Mouse (Mus musculus): ENCODE results near the gene Bcorl1. TPM values are rescaled to one million over a fixed set of nuclear protein-coding genes. Genes with fewer than 3 reads are reported as not detected.

Gene Bcorl1
- polyA plus RNA-seq, 1 experiment from 2014 or later = 8.1 TPM

GRCm38 (mm10) chrX:48365836-48366577 lies 24.8 kb downstream of the Bcorl1 start:
- ATAC-seq (replicated peaks; ENCODE audit: low FRiP score) = peak; percentile 55; the same call in 1 of the 2 replicates
- no peak overlapping the region for H3K4me3 ChIP-seq (ENCODE audit: low read depth, low read length)
- no peaks in the 10 kb centered on the region for H3K9me3 ChIP-seq (ENCODE audit: control insufficient read depth, low read length)
- no peak overlapping the region for H3K27ac ChIP-seq (ENCODE audit: low read depth, low read length)
- DNase-seq (ENCODE audit: low spot score) = peak; percentile 57
- 37% methylated on average over 15 of the region's 15 CpGs for WGBS
- no peaks in the 10 kb centered on the region; the same call in 1 of the 2 replicates for H3K36me3 ChIP-seq (ENCODE audit: control insufficient read depth, insufficient read depth, low read length)
- no peaks in the 10 kb centered on the region for H3K4me1 ChIP-seq (replicated peaks; ENCODE audit: control insufficient read depth, insufficient read depth, low read length)
- no peak overlapping the region for H3K4me2 ChIP-seq (ENCODE audit: low read depth, low read length, severe bottlenecking)
- no peak overlapping the region for H3K9ac ChIP-seq (ENCODE audit: low read length)
- H3K27me3 ChIP-seq (ENCODE audit: control insufficient read depth, insufficient read depth, low read length) = no peaks in the 10 kb centered on the region

GRCm38 (mm10) chrX:48367841-48368240 lies 26.7 kb downstream of the Bcorl1 start:
- Histone ChIP-seq H3K9me3 (ENCODE audit: control insufficient read depth, low read length) (no peaks in the 10 kb centered on the region), H3K4me1 (replicated peaks; ENCODE audit: control insufficient read depth, insufficient read depth, low read length) (no peaks in the 10 kb centered on the region), H3K36me3 (ENCODE audit: control insufficient read depth, insufficient read depth, low read length) (no peaks in the 10 kb centered on the region; the same call in 1 of the 2 replicates), H3K27ac (ENCODE audit: low read depth, low read length) (no peak overlapping the region), H3K27me3 (ENCODE audit: control insufficient read depth, insufficient read depth, low read length) (no peaks in the 10 kb centered on the region), H3K9ac (ENCODE audit: low read length) (no peak overlapping the region), H3K4me3 (ENCODE audit: low read depth, low read length) (no peak overlapping the region), H3K4me2 (ENCODE audit: low read depth, low read length, severe bottlenecking) (no peak overlapping the region)
- WGBS = 92% methylated on average over 9 of the region's 9 CpGs
- ATAC-seq (replicated peaks; ENCODE audit: low FRiP score) = no peak
- DNase-seq (ENCODE audit: low spot score) = no peak

GRCm38 (mm10) chrX:48383643-48384042 lies 42.5 kb downstream of the Bcorl1 start:
- no peak for ATAC-seq (replicated peaks; ENCODE audit: low FRiP score)
- peak; percentile 73 for DNase-seq (ENCODE audit: low spot score)
- no peaks in the 10 kb centered on the region for H3K4me1 ChIP-seq (replicated peaks; ENCODE audit: control insufficient read depth, insufficient read depth, low read length)
- no peak overlapping the region for H3K9ac ChIP-seq (ENCODE audit: low read length)
- no peaks in the 10 kb centered on the region; the same call in 1 of the 2 replicates for H3K36me3 ChIP-seq (ENCODE audit: control insufficient read depth, insufficient read depth, low read length)
- H3K9me3 ChIP-seq (ENCODE audit: control insufficient read depth, low read length) = no peaks in the 10 kb centered on the region
- 61% methylated on average over 7 of the region's 7 CpGs for WGBS
- H3K27ac ChIP-seq (ENCODE audit: low read depth, low read length) = no peak overlapping the region
- no peak overlapping the region for H3K4me3 ChIP-seq (ENCODE audit: low read depth, low read length)
- no peaks in the 10 kb centered on the region for H3K27me3 ChIP-seq (ENCODE audit: control insufficient read depth, insufficient read depth, low read length)
- no peak overlapping the region for H3K4me2 ChIP-seq (ENCODE audit: low read depth, low read length, severe bottlenecking)

- H3K27ac ChIP-seq (ENCODE audit: low read depth, low read length) = 0 out of 2 replicates have a peak overlapping the region, but pooled peaks have one; percentile 25
- ATAC-seq (replicated peaks; ENCODE audit: low FRiP score) (peak; percentile 58; the same call in 1 of the 2 replicates), DNase-seq (ENCODE audit: low spot score) (no peak)
- H3K9me3 ChIP-seq (ENCODE audit: control insufficient read depth, low read length) = no peaks in the 10 kb centered on the region
- WGBS = 38% methylated on average over 4 of the region's 4 CpGs
- H3K9ac ChIP-seq (ENCODE audit: low read length) = no peak overlapping the region
- no peaks in the 10 kb centered on the region for H3K27me3 ChIP-seq (ENCODE audit: control insufficient read depth, insufficient read depth, low read length)
- H3K4me2 ChIP-seq (ENCODE audit: low read depth, low read length, severe bottlenecking) = no peak overlapping the region
- H3K36me3 ChIP-seq (ENCODE audit: control insufficient read depth, insufficient read depth, low read length) = no peaks in the 10 kb centered on the region; the same call in 1 of the 2 replicates
- H3K4me1 ChIP-seq (replicated peaks; ENCODE audit: control insufficient read depth, insufficient read depth, low read length) = no peaks in the 10 kb centered on the region
- no peak overlapping the region for H3K4me3 ChIP-seq (ENCODE audit: low read depth, low read length)
These were observed 44.8 kb downstream of the Bcorl1 start for GRCm38 (mm10) chrX:48385927-48386326.

- DNase-seq (ENCODE audit: low spot score) (no peak), ATAC-seq (replicated peaks; ENCODE audit: low FRiP score) (no peak)
- Histone ChIP-seq H3K9ac (ENCODE audit: low read length) (no peak overlapping the region), H3K9me3 (ENCODE audit: control insufficient read depth, low read length) (no peaks in the 10 kb centered on the region), H3K36me3 (ENCODE audit: control insufficient read depth, insufficient read depth, low read length) (no peaks in the 10 kb centered on the region; the same call in 1 of the 2 replicates), H3K4me2 (ENCODE audit: low read depth, low read length, severe bottlenecking) (no peak overlapping the region), H3K4me3 (ENCODE audit: low read depth, low read length) (no peak overlapping the region), H3K27me3 (ENCODE audit: control insufficient read depth, insufficient read depth, low read length) (no peaks in the 10 kb centered on the region), H3K27ac (ENCODE audit: low read depth, low read length) (no peak overlapping the region), H3K4me1 (replicated peaks; ENCODE audit: control insufficient read depth, insufficient read depth, low read length) (no peaks in the 10 kb centered on the region)
- WGBS = 87% methylated on average over 6 of the region's 6 CpGs
These were observed 48.2 kb downstream of the Bcorl1 start for GRCm38 (mm10) chrX:48389380-48389779.

GRCm38 (mm10) chrX:48399994-48400393 lies 58.8 kb downstream of the Bcorl1 start:
- H3K36me3 ChIP-seq (ENCODE audit: control insufficient read depth, insufficient read depth, low read length) = peaks cover 7% of the 10 kb centered on the region; the same call in 1 of the 2 replicates
- no peak overlapping the region for H3K4me3 ChIP-seq (ENCODE audit: low read depth, low read length)
- ATAC-seq (replicated peaks; ENCODE audit: low FRiP score) (no peak), DNase-seq (ENCODE audit: low spot score) (no peak)
- no peaks in the 10 kb centered on the region for H3K9me3 ChIP-seq (ENCODE audit: control insufficient read depth, low read length)
- H3K27ac ChIP-seq (ENCODE audit: low read depth, low read length) = no peak overlapping the region
- no peaks in the 10 kb centered on the region for H3K27me3 ChIP-seq (ENCODE audit: control insufficient read depth, insufficient read depth, low read length)
- H3K9ac ChIP-seq (ENCODE audit: low read length) = no peak overlapping the region
- WGBS = 90% methylated on average over 4 of the region's 4 CpGs
- no peak overlapping the region for H3K4me2 ChIP-seq (ENCODE audit: low read depth, low read length, severe bottlenecking)
- no peaks in the 10 kb centered on the region for H3K4me1 ChIP-seq (replicated peaks; ENCODE audit: control insufficient read depth, insufficient read depth, low read length)

- H3K4me3 ChIP-seq (ENCODE audit: low read depth, low read length) = no peak overlapping the region
- no peak overlapping the region for H3K9ac ChIP-seq (ENCODE audit: low read length)
- WGBS = 42% methylated on average over 3 of the region's 3 CpGs
- peaks cover 7% of the 10 kb centered on the region; the same call in 1 of the 2 replicates for H3K36me3 ChIP-seq (ENCODE audit: control insufficient read depth, insufficient read depth, low read length)
- H3K27ac ChIP-seq (ENCODE audit: low read depth, low read length) = no peak overlapping the region
- H3K27me3 ChIP-seq (ENCODE audit: control insufficient read depth, insufficient read depth, low read length) = no peaks in the 10 kb centered on the region
- no peak overlapping the region for H3K4me2 ChIP-seq (ENCODE audit: low read depth, low read length, severe bottlenecking)
- no peaks in the 10 kb centered on the region for H3K9me3 ChIP-seq (ENCODE audit: control insufficient read depth, low read length)
- no peaks in the 10 kb centered on the region for H3K4me1 ChIP-seq (replicated peaks; ENCODE audit: control insufficient read depth, insufficient read depth, low read length)
- DNase-seq (ENCODE audit: low spot score) (no peak), ATAC-seq (replicated peaks; ENCODE audit: low FRiP score) (no peak)
These were observed 64.0 kb downstream of the Bcorl1 start for GRCm38 (mm10) chrX:48405141-48405540.

- DNase-seq (ENCODE audit: low spot score) (peak; percentile 91), ATAC-seq (replicated peaks; ENCODE audit: low FRiP score) (peak; percentile 90)
- WGBS = 13% methylated on average over 34 of the region's 36 CpGs
- no peak overlapping the region for H3K27ac ChIP-seq (ENCODE audit: low read depth, low read length)
- no peaks in the 10 kb centered on the region for H3K9me3 ChIP-seq (ENCODE audit: control insufficient read depth, low read length)
- no peaks in the 10 kb centered on the region for H3K27me3 ChIP-seq (ENCODE audit: control insufficient read depth, insufficient read depth, low read length)
- H3K9ac ChIP-seq (ENCODE audit: low read length) = peak overlapping the region; percentile 23
- no peaks in the 10 kb centered on the region for H3K36me3 ChIP-seq (ENCODE audit: control insufficient read depth, insufficient read depth, low read length)
- no peaks in the 10 kb centered on the region for H3K4me1 ChIP-seq (replicated peaks; ENCODE audit: control insufficient read depth, insufficient read depth, low read length)
- H3K4me2 ChIP-seq (ENCODE audit: low read depth, low read length, severe bottlenecking) = peak overlapping the region; percentile 51
- H3K4me3 ChIP-seq (ENCODE audit: low read depth, low read length) = peak overlapping the region; percentile 36
These were observed 68.6 kb downstream of the Bcorl1 start for GRCm38 (mm10) chrX:48409611-48410387.

Data from forebrain, embryonic 11.5 days (tissue).